Mouse (Mus musculus): ENCODE data around the gene Bsdc1. TPM values are rescaled to one million over a fixed set of nuclear protein-coding genes. Genes with fewer than 3 reads are reported as not detected.

The Bsdc1 gene
- polyA plus RNA-seq, 2 experiments from 2014 or later: 22.7 to 24.8 TPM

- ATAC-seq: no peak
Measured at GRCm38 (mm10) chr4:129481090-129481489, 19.7 kb downstream of the Bsdc1 start.

DNA sequence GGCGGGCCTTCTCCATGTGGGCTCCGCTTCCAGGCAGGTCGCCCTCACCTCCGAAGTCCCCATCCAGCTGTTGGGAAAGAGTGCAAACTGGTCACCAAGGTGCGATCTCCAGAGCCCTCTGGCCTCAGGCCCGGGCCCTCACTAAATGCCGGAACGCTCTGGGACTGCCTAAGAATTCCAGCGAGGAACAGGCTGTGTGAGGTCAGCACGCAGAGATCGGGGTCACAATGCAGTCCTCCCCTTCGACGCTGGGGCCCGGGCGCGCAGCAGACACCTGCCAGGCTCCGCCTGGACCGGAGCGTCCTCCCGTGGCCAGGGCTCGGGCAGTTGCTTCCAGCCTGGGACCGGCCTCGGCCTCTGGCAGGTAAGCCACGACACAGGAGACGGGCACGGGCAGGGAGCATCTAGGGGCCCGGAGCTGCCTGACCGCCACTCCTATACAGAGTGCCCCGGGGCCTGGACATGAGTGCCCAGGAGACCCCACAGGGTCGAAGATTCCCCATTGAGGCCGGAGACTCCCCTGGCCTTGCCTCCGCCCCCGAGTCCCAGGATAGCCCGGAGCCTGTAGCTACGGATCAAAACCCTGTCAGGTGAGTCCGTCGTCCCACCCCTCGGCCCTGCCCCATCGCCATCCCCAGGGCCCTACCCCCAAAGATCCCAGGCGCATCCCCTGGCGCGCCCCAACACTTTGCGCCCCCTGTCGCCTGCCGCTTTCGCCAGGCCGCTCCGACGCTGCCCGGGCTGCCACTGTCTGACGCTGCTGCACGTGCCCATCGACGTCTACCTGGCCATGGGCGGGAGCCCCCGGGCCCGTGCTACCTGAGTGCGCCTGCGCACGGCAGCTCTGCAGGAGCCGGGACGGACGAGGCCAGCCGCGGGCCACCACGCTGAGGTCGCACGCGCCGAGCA lies 29.8 kb downstream of the Bsdc1 start, which contains the start of the genes Tssk3 and Fam229a:
Tssk3 (minus strand) TSS at position 51 of the 909 bp plus-strand sequence.
Fam229a (plus strand) TSS at position 219 of the 909 bp plus-strand sequence.
- no peak for ATAC-seq

- ATAC-seq: no peak
Measured at GRCm38 (mm10) chr4:129494681-129495080, 33.3 kb downstream of the Bsdc1 start.

DNA sequence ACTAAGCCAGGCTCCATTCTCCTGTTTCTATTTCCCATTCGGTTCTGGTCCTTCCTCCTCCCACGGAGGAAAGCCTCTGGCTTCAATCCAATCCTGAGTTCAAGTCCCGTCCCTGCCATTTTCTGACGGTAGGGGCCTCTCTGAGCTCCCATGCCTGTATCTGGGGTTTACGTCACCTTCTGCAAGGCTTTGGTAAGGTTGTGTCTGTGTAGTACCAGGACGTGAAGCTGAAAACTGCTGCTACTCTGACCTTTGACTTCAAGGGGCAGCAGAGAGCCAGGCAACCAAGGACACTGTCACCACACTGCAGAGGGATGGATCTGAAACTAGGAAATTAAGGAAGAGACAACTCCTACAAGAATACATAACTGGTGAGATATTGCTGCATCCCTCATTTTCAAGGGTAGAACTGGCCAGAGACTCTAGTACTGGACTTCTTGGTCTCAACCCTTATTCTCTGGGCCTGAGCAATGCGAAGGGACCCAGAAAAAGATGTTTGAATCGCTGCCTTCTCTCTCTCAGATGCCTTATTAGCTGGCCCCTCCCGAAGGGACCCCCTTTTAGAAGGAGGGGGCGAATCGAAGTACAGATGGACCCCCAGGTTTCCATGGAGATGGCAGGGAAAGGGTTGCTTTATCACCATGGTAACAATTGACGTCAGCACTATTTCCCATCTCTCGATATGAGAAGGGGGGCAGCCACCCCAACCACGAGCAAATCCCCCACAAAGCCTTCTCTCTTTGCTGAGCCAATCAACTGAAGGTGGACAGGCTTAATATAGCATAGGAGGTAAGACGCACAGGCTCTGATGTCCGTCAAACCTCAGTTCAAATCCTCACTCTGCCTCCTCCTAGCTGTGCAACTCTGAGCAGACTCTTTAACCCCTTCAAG lies 34.5 kb downstream of the Bsdc1 start:
- no peak for ATAC-seq

DNA sequence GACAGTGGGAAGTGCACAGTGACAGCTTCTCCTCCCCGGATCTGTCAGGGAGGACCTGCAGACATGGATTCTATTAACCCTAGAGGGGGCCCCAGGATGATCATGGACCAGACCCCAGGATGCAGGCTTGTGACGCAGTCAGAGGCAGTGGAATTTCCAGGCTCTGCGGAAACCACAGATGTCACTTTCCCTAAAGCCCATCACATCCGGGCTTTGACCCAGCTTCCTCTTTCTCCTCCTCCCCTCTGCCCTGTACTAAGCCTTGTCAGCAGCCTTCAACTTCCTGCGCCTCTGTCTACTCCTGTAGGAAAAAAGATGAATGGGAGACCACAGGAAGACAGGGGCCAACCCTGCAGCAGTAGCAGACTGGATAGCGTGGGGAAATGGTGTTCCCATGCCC lies 35.2 kb downstream of the Bsdc1 start:
- ATAC-seq: peak; percentile 64

DNA sequence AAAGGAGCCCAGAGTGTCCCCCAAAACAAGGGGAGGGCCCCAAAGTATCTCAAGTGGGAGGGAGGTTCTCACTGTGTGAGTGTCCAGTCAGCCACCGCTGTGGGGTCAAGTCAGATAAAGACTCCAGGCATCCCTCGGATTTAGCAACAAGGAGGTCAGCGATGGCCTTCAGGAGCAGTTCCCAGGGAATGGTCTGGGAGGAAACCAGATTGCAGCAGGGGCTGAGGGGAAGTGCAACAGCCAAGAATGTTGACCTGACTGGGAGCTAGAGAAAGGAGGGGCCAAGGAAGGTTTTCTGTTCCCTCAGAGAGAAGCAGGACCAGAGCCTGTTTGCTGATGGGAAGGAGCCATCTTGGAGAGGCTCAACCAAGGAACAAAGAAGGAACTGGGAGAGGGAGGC lies 37.6 kb downstream of the Bsdc1 start:
- no peak for ATAC-seq

DNA sequence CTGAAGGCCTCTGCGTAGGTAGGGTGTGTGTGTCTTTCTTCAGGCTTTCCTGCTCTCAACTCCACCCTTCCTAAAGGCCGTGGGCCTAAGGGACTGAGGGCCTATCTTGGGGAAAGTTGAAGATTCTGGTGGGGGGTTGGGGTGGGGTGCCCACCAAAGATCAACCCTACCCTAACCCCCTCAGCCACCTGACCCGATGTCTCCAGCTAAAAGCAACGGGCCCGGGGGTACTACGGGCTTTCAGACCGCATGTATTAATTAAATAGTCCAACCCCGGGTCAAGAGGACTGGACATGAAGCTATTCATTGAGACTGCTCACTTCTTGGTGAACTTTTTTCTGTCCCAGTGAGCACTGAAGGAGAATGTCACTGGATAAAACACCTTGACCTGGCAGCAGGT lies 38.6 kb downstream of the Bsdc1 start:
- no peak for ATAC-seq

GRCm38 (mm10) chr4:129500607-129501566 lies 39.5 kb downstream of the Bsdc1 start:
- peak; percentile 63 for ATAC-seq

DNA sequence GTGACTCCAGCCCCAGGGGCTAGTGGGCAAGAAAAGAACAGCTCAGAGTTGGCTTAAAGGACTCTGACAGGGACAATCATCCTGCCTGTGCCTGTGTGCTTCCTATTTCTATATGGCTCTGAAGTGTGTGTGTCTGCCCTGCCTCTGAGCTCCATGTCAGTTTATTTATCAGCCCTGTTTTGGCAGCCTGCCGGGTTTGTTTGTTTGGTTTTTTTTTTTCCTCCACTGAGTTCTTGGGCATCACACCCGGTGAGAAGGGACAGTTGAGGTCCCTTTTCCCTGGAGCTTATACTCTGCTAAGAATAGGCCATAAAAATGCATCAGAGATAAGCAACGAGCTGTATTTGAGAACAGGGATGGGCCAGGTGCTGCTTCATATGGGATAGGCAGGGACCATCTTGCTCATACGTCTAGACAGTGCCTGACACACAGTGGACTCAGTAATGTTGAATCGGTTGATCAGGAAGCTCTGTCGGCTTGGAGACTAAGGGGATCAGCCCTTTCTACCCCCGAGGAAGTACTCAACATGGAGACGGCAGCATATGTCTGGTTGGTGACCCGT lies 41.0 kb downstream of the Bsdc1 start:
- ATAC-seq: no peak

DNA sequence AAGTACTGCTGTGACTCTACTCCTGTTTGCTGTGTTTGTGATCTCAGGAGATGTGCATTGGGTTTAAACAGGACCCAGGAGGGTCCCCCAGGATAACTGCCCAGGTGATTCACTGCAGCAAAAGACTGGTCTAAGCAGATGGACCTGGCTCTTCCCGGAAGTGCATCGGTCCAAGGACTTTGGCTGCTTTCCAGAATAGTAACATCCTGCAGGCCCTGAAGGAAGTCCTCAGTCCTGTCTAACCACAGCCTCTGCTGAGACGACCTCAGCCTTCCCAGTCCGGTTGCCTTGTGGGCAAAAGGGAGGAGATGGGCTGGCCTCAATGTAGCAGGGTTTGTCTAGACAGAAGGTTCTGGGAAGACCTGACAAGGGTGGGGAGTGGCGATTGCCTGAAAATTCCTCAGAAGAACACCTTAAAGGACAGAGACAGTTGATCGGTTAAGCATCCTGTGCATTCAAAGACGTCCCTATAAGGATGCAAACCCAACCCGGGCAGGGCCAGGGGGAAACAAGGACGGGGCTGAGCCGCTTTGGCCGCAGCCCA lies 41.6 kb downstream of the Bsdc1 start:
- no peak for ATAC-seq

DNA sequence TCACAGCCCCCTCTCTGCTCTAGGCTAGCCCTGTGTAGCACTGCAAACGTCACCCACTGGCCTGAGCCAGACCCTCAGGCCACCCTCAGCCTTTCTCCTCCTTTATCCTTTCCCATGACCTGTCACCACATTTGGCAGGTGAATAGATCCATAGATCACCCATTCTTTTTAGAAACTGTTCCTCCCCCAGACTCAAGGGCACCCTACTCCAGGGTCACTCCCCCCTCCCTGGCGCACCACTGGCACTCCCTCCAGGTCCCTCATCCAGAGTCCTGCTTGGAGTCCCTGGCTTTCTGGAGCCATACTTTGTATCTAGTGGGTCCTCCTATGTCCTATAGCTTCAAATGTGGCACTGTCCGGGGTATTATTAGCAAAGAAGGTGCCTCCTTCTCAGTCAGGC lies 44.1 kb downstream of the Bsdc1 start:
- no peak for ATAC-seq

GRCm38 (mm10) chr4:129507434-129508236 lies 46.3 kb downstream of the Bsdc1 start:
- ATAC-seq: peak; percentile 87

- ATAC-seq: peak; percentile 37
Measured at GRCm38 (mm10) chr4:129508237-129508515, 46.8 kb downstream of the Bsdc1 start.

- ATAC-seq: no peak
Measured at GRCm38 (mm10) chr4:129508834-129509600, 47.6 kb downstream of the Bsdc1 start.

DNA sequence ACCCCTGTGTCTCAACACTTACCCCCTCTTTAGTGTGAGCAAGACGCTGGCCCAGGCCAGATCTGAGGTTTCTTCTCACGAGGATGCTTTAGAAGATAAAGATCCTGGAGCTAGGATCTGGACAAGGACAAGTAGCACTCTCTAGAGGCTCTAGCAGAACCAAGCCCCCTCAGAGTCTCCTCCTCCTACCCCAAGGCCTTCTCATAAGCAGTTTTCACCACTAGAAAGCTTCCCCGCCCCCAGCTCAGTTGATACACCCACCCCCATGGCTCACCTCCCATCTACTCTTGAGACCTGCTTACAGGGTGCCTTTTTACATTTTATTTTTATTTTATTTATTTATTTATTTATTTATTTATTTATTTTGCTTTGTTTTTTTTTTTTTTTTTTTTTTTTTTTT lies 48.3 kb downstream of the Bsdc1 start:
- ATAC-seq: no peak

DNA sequence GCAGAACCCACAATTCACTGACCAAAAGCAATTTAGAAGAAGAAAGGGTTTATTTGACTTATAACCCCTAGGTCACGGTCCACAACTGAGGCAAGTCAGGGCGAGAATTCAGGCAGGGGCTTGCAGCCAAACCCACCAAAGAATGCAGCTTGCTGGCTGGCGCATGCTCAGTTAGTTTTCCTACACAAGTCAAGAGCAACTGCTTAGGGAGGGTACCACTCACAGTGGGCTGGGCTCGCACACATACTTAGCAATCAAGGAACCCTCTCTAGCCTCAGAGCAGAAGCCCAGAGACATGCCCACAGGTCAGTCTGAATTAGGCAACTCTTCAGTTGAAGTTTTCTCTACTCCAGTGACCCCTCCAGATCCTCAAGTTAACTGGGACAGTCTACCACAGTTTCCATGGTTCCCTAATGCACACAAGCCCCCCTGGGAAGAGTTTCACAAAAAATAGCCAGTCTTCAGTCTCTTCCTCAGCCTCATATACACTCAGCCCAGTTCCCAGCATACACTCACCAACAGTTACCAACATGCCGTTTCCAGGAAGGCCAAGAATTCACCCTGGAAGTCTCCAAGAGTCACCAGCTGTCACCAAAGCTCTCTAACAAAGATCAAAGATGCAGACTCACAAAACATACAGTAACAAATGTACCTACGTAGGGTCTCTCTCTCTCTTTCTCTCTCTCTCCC lies 49.5 kb downstream of the Bsdc1 start:
- ATAC-seq: no peak

DNA sequence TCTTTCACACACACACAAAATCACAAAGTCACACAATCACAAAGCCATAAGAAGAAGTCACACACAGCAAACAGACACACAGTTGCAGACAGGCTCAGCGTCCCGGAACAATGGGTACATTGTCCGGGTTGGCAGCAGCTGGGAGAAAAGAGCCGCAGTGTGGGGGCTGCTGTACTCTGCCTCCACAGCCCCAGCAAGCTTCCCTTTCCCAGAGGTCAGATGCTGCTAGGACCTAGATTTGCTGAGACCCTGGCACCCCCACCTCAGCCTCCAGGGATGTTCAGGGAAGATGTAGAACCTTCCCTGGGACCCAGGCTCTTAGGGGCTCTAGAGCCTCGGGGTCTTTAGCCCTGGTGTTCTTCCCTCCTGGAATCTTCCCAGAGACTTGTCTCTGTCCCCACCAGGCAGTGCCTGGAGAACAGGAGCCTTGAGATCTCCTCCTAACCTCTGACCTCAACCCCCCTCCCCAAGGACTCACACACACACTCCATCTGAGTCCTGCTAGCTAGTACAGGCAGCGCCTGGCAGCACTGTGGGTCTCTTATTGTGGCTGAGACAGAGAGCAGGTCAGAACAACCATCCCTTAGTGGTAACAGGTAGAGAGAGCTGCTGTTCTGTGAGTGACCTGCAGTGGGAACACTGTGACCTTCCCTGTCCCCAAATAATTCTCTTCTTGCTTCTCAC lies 50.2 kb downstream of the Bsdc1 start:
- no peak for ATAC-seq

GRCm38 (mm10) chr4:129513086-129513767 lies 51.8 kb downstream of the Bsdc1 start, which contains the start of gene Marcksl1:
Gene Marcksl1 (plus strand): TSS chr4:129513581.
- ATAC-seq: peak; percentile 67
